Mouse (Mus musculus): Measurements from ENCODE around the gene Kcnj16. TPM values are rescaled to one million over a fixed set of nuclear protein-coding genes. Genes with fewer than 3 reads are reported as not detected.

Gene Kcnj16
- polyA plus RNA-seq, 1 experiment from 2014 or later: 0.18 TPM

DNA sequence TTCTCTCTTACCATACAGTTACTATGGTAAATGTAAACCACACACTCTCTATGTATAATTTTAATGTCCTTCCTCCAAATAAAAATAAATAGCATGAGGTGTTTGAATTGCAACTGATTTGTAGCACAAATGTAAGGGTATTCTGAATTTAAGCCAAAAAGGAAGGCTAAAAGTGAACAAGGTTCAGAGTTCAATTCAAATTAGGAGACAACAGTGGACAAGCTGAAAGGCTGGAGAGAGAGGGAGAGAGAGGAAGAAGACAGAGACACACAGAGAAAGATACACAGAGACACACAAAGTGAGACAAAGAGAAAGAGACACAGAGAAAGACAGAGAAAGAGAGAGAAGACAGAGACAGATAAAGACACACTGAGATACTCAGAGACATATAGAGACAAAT lies 1.1 kb downstream of the Kcnj16 start:
- ATAC-seq (replicated peaks; ENCODE audit: low FRiP score, low TSS enrichment, low read depth): no peak
- no peaks in the 10 kb centered on the region for H3K9me3 ChIP-seq (ENCODE audit: control insufficient read depth, low read length)
- H3K36me3 ChIP-seq (ENCODE audit: control insufficient read depth, insufficient read depth, low read length): no peaks in the 10 kb centered on the region
- no peak overlapping the region for H3K4me3 ChIP-seq (ENCODE audit: low read depth, low read length)
- DNase-seq (ENCODE audit: low spot score): no peak
- no peaks in the 10 kb centered on the region for H3K27me3 ChIP-seq (replicated peaks; ENCODE audit: control insufficient read depth, insufficient read depth, low read length)
- H3K9ac ChIP-seq (ENCODE audit: low read length): no peak overlapping the region
- H3K4me1 ChIP-seq (replicated peaks; ENCODE audit: control insufficient read depth, insufficient read depth, low read length): no peaks in the 10 kb centered on the region
- H3K4me2 ChIP-seq (ENCODE audit: low read length): no peak overlapping the region
- no peak overlapping the region for H3K27ac ChIP-seq (ENCODE audit: low read depth)

GRCm38 (mm10) chr11:110985508-110985907 lies 17.7 kb downstream of the Kcnj16 start:
- no peak overlapping the region for H3K4me2 ChIP-seq (ENCODE audit: low read length)
- no peak overlapping the region for H3K27ac ChIP-seq (ENCODE audit: low read depth)
- 59% methylated on average over 1 of the region's 1 CpGs for WGBS
- no peaks in the 10 kb centered on the region for H3K27me3 ChIP-seq (replicated peaks; ENCODE audit: control insufficient read depth, insufficient read depth, low read length)
- no peak overlapping the region for H3K4me3 ChIP-seq (ENCODE audit: low read depth, low read length)
- no peaks in the 10 kb centered on the region for H3K4me1 ChIP-seq (replicated peaks; ENCODE audit: control insufficient read depth, insufficient read depth, low read length)
- no peaks in the 10 kb centered on the region for H3K9me3 ChIP-seq (ENCODE audit: control insufficient read depth, low read length)
- no peak overlapping the region for H3K9ac ChIP-seq (ENCODE audit: low read length)
- H3K36me3 ChIP-seq (ENCODE audit: control insufficient read depth, insufficient read depth, low read length): no peaks in the 10 kb centered on the region
- DNase-seq (ENCODE audit: low spot score) (no peak), ATAC-seq (replicated peaks; ENCODE audit: low FRiP score, low TSS enrichment, low read depth) (no peak)

DNA sequence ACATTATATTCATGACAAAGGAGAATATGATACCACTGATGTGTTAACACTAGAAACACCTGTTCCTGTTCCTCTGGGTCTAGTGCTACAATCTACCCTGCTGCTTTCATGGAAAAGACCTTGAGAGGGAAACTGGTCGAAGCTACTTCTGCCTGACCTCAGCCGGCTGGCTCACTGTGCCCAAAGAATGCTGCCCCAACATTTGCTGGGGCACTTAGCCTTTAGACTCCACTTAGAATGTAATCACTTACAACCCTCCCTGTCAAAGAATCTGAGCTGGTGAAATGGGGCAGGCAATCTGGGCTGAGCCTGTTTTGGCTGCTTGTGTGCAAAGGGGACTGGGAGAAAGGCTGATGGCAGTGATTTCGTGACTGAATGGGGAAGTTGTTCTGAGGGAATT lies 18.1 kb downstream of the Kcnj16 start:
- Histone ChIP-seq H3K36me3 (ENCODE audit: control insufficient read depth, insufficient read depth, low read length) (no peaks in the 10 kb centered on the region), H3K4me3 (ENCODE audit: low read depth, low read length) (no peak overlapping the region), H3K27me3 (replicated peaks; ENCODE audit: control insufficient read depth, insufficient read depth, low read length) (no peaks in the 10 kb centered on the region), H3K9ac (ENCODE audit: low read length) (no peak overlapping the region), H3K4me2 (ENCODE audit: low read length) (no peak overlapping the region), H3K4me1 (replicated peaks; ENCODE audit: control insufficient read depth, insufficient read depth, low read length) (no peaks in the 10 kb centered on the region), H3K9me3 (ENCODE audit: control insufficient read depth, low read length) (no peaks in the 10 kb centered on the region), H3K27ac (ENCODE audit: low read depth) (no peak overlapping the region)
- 39% methylated on average over 3 of the region's 3 CpGs for WGBS
- DNase-seq (ENCODE audit: low spot score): no peak
- no peak for ATAC-seq (replicated peaks; ENCODE audit: low FRiP score, low TSS enrichment, low read depth)

- Histone ChIP-seq H3K27me3 (replicated peaks; ENCODE audit: control insufficient read depth, insufficient read depth, low read length) (no peaks in the 10 kb centered on the region), H3K9ac (ENCODE audit: low read length) (no peak overlapping the region), H3K4me1 (replicated peaks; ENCODE audit: control insufficient read depth, insufficient read depth, low read length) (no peaks in the 10 kb centered on the region), H3K9me3 (ENCODE audit: control insufficient read depth, low read length) (no peaks in the 10 kb centered on the region), H3K27ac (ENCODE audit: low read depth) (no peak overlapping the region), H3K4me2 (ENCODE audit: low read length) (no peak overlapping the region), H3K4me3 (ENCODE audit: low read depth, low read length) (no peak overlapping the region), H3K36me3 (ENCODE audit: control insufficient read depth, insufficient read depth, low read length) (no peaks in the 10 kb centered on the region)
- 52% methylated on average over 4 of the region's 4 CpGs for WGBS
- ATAC-seq (replicated peaks; ENCODE audit: low FRiP score, low TSS enrichment, low read depth): no peak
- no peak for DNase-seq (ENCODE audit: low spot score)
Measured at GRCm38 (mm10) chr11:110993616-110994015, 25.8 kb downstream of the Kcnj16 start.

- no peak for ATAC-seq (replicated peaks; ENCODE audit: low FRiP score, low TSS enrichment, low read depth)
- H3K9ac ChIP-seq (ENCODE audit: low read length): no peak overlapping the region
- no peak for DNase-seq (ENCODE audit: low spot score)
- no peaks in the 10 kb centered on the region for H3K27me3 ChIP-seq (replicated peaks; ENCODE audit: control insufficient read depth, insufficient read depth, low read length)
- H3K9me3 ChIP-seq (ENCODE audit: control insufficient read depth, low read length): no peaks in the 10 kb centered on the region
- H3K27ac ChIP-seq (ENCODE audit: low read depth): no peak overlapping the region
- H3K36me3 ChIP-seq (ENCODE audit: control insufficient read depth, insufficient read depth, low read length): no peaks in the 10 kb centered on the region
- no peak overlapping the region for H3K4me3 ChIP-seq (ENCODE audit: low read depth, low read length)
- WGBS: 71% methylated on average over 9 of the region's 9 CpGs
- H3K4me2 ChIP-seq (ENCODE audit: low read length): no peak overlapping the region
- H3K4me1 ChIP-seq (replicated peaks; ENCODE audit: control insufficient read depth, insufficient read depth, low read length): no peaks in the 10 kb centered on the region
Measured at GRCm38 (mm10) chr11:110997211-110997610, 29.4 kb downstream of the Kcnj16 start.

GRCm38 (mm10) chr11:111005103-111005502 lies 37.3 kb downstream of the Kcnj16 start:
- ATAC-seq (replicated peaks; ENCODE audit: low FRiP score, low TSS enrichment, low read depth) (no peak), DNase-seq (ENCODE audit: low spot score) (no peak)
- no peak overlapping the region for H3K4me2 ChIP-seq (ENCODE audit: low read length)
- no peaks in the 10 kb centered on the region for H3K27me3 ChIP-seq (replicated peaks; ENCODE audit: control insufficient read depth, insufficient read depth, low read length)
- H3K4me3 ChIP-seq (ENCODE audit: low read depth, low read length): no peak overlapping the region
- H3K36me3 ChIP-seq (ENCODE audit: control insufficient read depth, insufficient read depth, low read length): no peaks in the 10 kb centered on the region
- no peaks in the 10 kb centered on the region for H3K9me3 ChIP-seq (ENCODE audit: control insufficient read depth, low read length)
- H3K4me1 ChIP-seq (replicated peaks; ENCODE audit: control insufficient read depth, insufficient read depth, low read length): no peaks in the 10 kb centered on the region
- 76% methylated on average over 3 of the region's 3 CpGs for WGBS
- no peak overlapping the region for H3K27ac ChIP-seq (ENCODE audit: low read depth)
- H3K9ac ChIP-seq (ENCODE audit: low read length): no peak overlapping the region

GRCm38 (mm10) chr11:111009471-111009870 lies 41.6 kb downstream of the Kcnj16 start:
- Histone ChIP-seq H3K27ac (ENCODE audit: low read depth) (no peak overlapping the region), H3K9ac (ENCODE audit: low read length) (no peak overlapping the region), H3K4me3 (ENCODE audit: low read depth, low read length) (no peak overlapping the region), H3K9me3 (ENCODE audit: control insufficient read depth, low read length) (no peaks in the 10 kb centered on the region), H3K4me2 (ENCODE audit: low read length) (no peak overlapping the region), H3K4me1 (replicated peaks; ENCODE audit: control insufficient read depth, insufficient read depth, low read length) (no peaks in the 10 kb centered on the region), H3K27me3 (replicated peaks; ENCODE audit: control insufficient read depth, insufficient read depth, low read length) (no peaks in the 10 kb centered on the region), H3K36me3 (ENCODE audit: control insufficient read depth, insufficient read depth, low read length) (no peaks in the 10 kb centered on the region)
- 34% methylated on average over 3 of the region's 3 CpGs for WGBS
- ATAC-seq (replicated peaks; ENCODE audit: low FRiP score, low TSS enrichment, low read depth) (no peak), DNase-seq (ENCODE audit: low spot score) (no peak)

GRCm38 (mm10) chr11:111016206-111016605 lies 48.4 kb downstream of the Kcnj16 start:
- no peaks in the 10 kb centered on the region for H3K4me1 ChIP-seq (replicated peaks; ENCODE audit: control insufficient read depth, insufficient read depth, low read length)
- H3K27me3 ChIP-seq (replicated peaks; ENCODE audit: control insufficient read depth, insufficient read depth, low read length): no peaks in the 10 kb centered on the region
- no peak overlapping the region for H3K9ac ChIP-seq (ENCODE audit: low read length)
- no peaks in the 10 kb centered on the region for H3K36me3 ChIP-seq (ENCODE audit: control insufficient read depth, insufficient read depth, low read length)
- H3K4me2 ChIP-seq (ENCODE audit: low read length): no peak overlapping the region
- H3K4me3 ChIP-seq (ENCODE audit: low read depth, low read length): no peak overlapping the region
- no peaks in the 10 kb centered on the region for H3K9me3 ChIP-seq (ENCODE audit: control insufficient read depth, low read length)
- H3K27ac ChIP-seq (ENCODE audit: low read depth): no peak overlapping the region
- DNase-seq (ENCODE audit: low spot score): no peak
- 93% methylated on average over 3 of the region's 3 CpGs for WGBS
- ATAC-seq (replicated peaks; ENCODE audit: low FRiP score, low TSS enrichment, low read depth): no peak

DNA sequence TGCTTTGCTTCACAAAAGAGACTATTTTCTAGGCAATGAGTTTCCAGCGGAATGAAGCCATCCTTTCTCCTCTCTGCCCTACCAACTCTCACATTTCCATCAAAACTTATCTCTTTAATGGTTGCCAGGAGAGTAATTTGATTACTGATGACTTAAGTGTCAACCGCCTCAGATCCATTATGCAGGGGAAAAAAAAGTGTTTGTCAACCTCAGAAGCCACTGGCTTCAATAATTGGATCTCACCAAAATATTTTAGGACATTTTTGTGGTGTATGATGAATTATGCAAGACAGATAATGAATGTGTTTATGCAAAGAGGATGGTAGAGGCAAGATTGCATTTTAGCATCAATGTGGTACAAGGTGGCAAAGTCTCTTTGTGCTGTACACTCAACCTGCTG lies 52.4 kb downstream of the Kcnj16 start:
- WGBS: 41% methylated on average over 2 of the region's 2 CpGs
- no peak for DNase-seq (ENCODE audit: low spot score)
- no peaks in the 10 kb centered on the region for H3K36me3 ChIP-seq (ENCODE audit: control insufficient read depth, insufficient read depth, low read length)

More for the DNA sequence above, 52.4 kb downstream of the Kcnj16 start:
- no peak overlapping the region for H3K9ac ChIP-seq (ENCODE audit: low read length)
- no peak overlapping the region for H3K4me2 ChIP-seq (ENCODE audit: low read length)
- no peaks in the 10 kb centered on the region for H3K9me3 ChIP-seq (ENCODE audit: control insufficient read depth, low read length)
- no peak overlapping the region for H3K4me3 ChIP-seq (ENCODE audit: low read depth, low read length)
- no peak overlapping the region for H3K27ac ChIP-seq (ENCODE audit: low read depth)
- H3K4me1 ChIP-seq (replicated peaks; ENCODE audit: control insufficient read depth, insufficient read depth, low read length): no peaks in the 10 kb centered on the region
- H3K27me3 ChIP-seq (replicated peaks; ENCODE audit: control insufficient read depth, insufficient read depth, low read length): no peaks in the 10 kb centered on the region
- ATAC-seq (replicated peaks; ENCODE audit: low FRiP score, low TSS enrichment, low read depth): no peak

Measured in intestine, embryonic 14.5 days (tissue).